Mouse (Mus musculus) liver, postnatal 0 days (tissue): ENCODE data around the gene Rabgap1l. TPM values are rescaled to one million over a fixed set of nuclear protein-coding genes. Genes with fewer than 3 reads are reported as not detected.

ENCODE experiments used
- ATAC-seq: fragments of 200-750 bp; cut with Nextera tagmentation; 2 replicates; pipeline ENCODE4 v1.8.0; 2017; ENCODE audit warnings: mild to moderate bottlenecking, moderate library complexity
- DNase-seq: peaks from one replicate; pipeline ENCODE4 v3.0.0-alpha.2; 2016
- H3K27ac ChIP-seq: fragments of 300-500 bp; sonication (generic); 2 replicates; pipeline ENCODE4 v1.5.1; 2014; ENCODE audit warnings: antibody characterized with exemption, moderate library complexity, mild to moderate bottlenecking, low read depth
- H3K27me3 ChIP-seq: fragments of 300-500 bp; sonication (generic); 2 replicates; pipeline ENCODE4 v1.6.1; 2014; ENCODE audit warnings: low read length, control low read depth, mixed read lengths; ENCODE audit not compliant: insufficient read depth
- H3K36me3 ChIP-seq: fragments of 300-500 bp; sonication (generic); replicated peaks from 2 replicates; pipeline ENCODE4 v1.6.1; 2014; ENCODE audit warnings: mild to moderate bottlenecking, control low read depth, low read length, moderate library complexity, mixed read lengths; ENCODE audit not compliant: insufficient read depth
- H3K4me1 ChIP-seq: fragments of 300-500 bp; sonication (generic); 2 replicates; pipeline ENCODE4 v1.6.1; 2014; ENCODE audit warnings: antibody characterized with exemption, mild to moderate bottlenecking, control low read depth; ENCODE audit not compliant: insufficient read depth
- H3K4me2 ChIP-seq: fragments of 300-500 bp; sonication (generic); 2 replicates; pipeline ENCODE4 v1.6.1; 2014; ENCODE audit warnings: low read depth, mild to moderate bottlenecking, low read length, moderate library complexity, mixed read lengths
- H3K4me3 ChIP-seq: fragments of 300-500 bp; sonication (generic); 2 replicates; pipeline ENCODE4 v1.5.1; 2014; ENCODE audit warnings: low read depth, low read length
- H3K9ac ChIP-seq: fragments of 300-500 bp; sonication (generic); replicated peaks from 2 replicates; pipeline ENCODE4 v1.6.1; 2014; ENCODE audit warnings: mild to moderate bottlenecking, moderate library complexity
- H3K9me3 ChIP-seq: fragments of 300-500 bp; sonication (generic); 2 replicates; pipeline ENCODE4 v1.6.1; 2016; ENCODE audit warnings: mild to moderate bottlenecking, control low read depth, low read length, mixed read lengths
- CTCF ChIP-seq: sonication (generic); IDR thresholded peaks from 2 replicates; pipeline ENCODE4 v1.5.1; 2016; ENCODE audit warnings: antibody characterized with exemption, low read depth
- EP300 ChIP-seq: IDR thresholded peaks from 2 replicates; pipeline ENCODE4 v1.6.1; 2016; ENCODE audit warnings: antibody characterized with exemption, low read depth, mild to moderate bottlenecking
- WGBS: fragments of 180-500 bp; shearing (Covaris S2); extraction: QIAGEN DNeasy Blood & Tissue Kit; methylation state at CpG from one replicate; pipeline ENCODE4 v1.1.7; 2014; ENCODE audit not compliant: insufficient replicate concordance; 5-methylcytosine and 5-hydroxymethylcytosine counted together
- polyA plus RNA-seq: library from polyadenylated mRNA; unstranded; fragments of >200 nt; fragmentation: Nextera tagmentation; extraction: Ambion mirVana; gene quantifications from 2 replicates; pipeline ENCODE4 v1.2.1, GENCODE M21; 2015

The Rabgap1l gene
- polyA plus RNA-seq, 1 experiment from 2014 or later = 21.6 TPM

GRCm38 (mm10) chr1:160281337-160282084, 511.5 kb downstream of the Rabgap1l start:
- Histone ChIP-seq H3K27me3 (no peaks in the 10 kb centered on the region), H3K9me3 (no peaks in the 10 kb centered on the region), H3K36me3 (no peaks in the 10 kb centered on the region), H3K4me2 (no peak overlapping the region), H3K4me1 (0 out of 2 replicates have a peak, but pooled peaks cover 9% of the 10 kb centered on the region), H3K27ac (no peak overlapping the region), H3K9ac (no peak overlapping the region), H3K4me3 (no peak overlapping the region)
- TF ChIP-seq CTCF = no peak
- TF ChIP-seq EP300 = no peak
- ATAC-seq (no peak), DNase-seq (no peak)
- WGBS = 61% methylated on average over 3 of the region's 3 CpGs

- H3K27me3 ChIP-seq = no peaks in the 10 kb centered on the region
- no peak overlapping the region for H3K27ac ChIP-seq
- no peak overlapping the region for H3K4me3 ChIP-seq
- no peaks in the 10 kb centered on the region for H3K36me3 ChIP-seq
- no peaks in the 10 kb centered on the region for H3K9me3 ChIP-seq
- ATAC-seq (no peak), DNase-seq (peak; percentile 29)
- no peak overlapping the region for H3K4me2 ChIP-seq
- no peak for TF ChIP-seq EP300
- no peak for TF ChIP-seq CTCF
- no peak overlapping the region for H3K9ac ChIP-seq
- H3K4me1 ChIP-seq = 0 out of 2 replicates have a peak, but pooled peaks cover 9% of the 10 kb centered on the region
- 35% methylated on average over 4 of the region's 4 CpGs for WGBS
Observed at GRCm38 (mm10) chr1:160280603-160281002, 512.4 kb downstream of the Rabgap1l start.

GRCm38 (mm10) chr1:160277940-160278682, 514.9 kb downstream of the Rabgap1l start:
- Histone ChIP-seq H3K4me2 (no peak overlapping the region), H3K4me3 (no peak overlapping the region), H3K36me3 (no peaks in the 10 kb centered on the region), H3K9ac (no peak overlapping the region), H3K4me1 (0 out of 2 replicates have a peak, but pooled peaks cover 9% of the 10 kb centered on the region), H3K27ac (no peak overlapping the region), H3K9me3 (no peaks in the 10 kb centered on the region), H3K27me3 (no peaks in the 10 kb centered on the region)
- WGBS = 89% methylated on average over 3 of the region's 3 CpGs
- DNase-seq (no peak), ATAC-seq (no peak)
- no peak for TF ChIP-seq EP300
- TF ChIP-seq CTCF = no peak

- Histone ChIP-seq H3K4me2 (no peak overlapping the region), H3K9ac (no peak overlapping the region), H3K4me3 (no peak overlapping the region), H3K36me3 (no peaks in the 10 kb centered on the region), H3K4me1 (no peaks in the 10 kb centered on the region), H3K27ac (no peak overlapping the region), H3K9me3 (no peaks in the 10 kb centered on the region), H3K27me3 (no peaks in the 10 kb centered on the region)
- 53% methylated on average over 2 of the region's 2 CpGs for WGBS
- ATAC-seq (no peak), DNase-seq (no peak)
- TF ChIP-seq CTCF (no peak), EP300 (no peak)
Observed at GRCm38 (mm10) chr1:160275248-160275647, 517.8 kb downstream of the Rabgap1l start.

GRCm38 (mm10) chr1:160273133-160273743, 519.8 kb downstream of the Rabgap1l start:
- 68% methylated on average over 7 of the region's 7 CpGs for WGBS
- Histone ChIP-seq H3K27me3 (no peaks in the 10 kb centered on the region), H3K27ac (no peak overlapping the region), H3K9ac (no peak overlapping the region), H3K4me3 (no peak overlapping the region), H3K36me3 (no peaks in the 10 kb centered on the region), H3K4me1 (0 out of 2 replicates have a peak, but pooled peaks cover 2% of the 10 kb centered on the region), H3K9me3 (no peaks in the 10 kb centered on the region), H3K4me2 (no peak overlapping the region)
- TF ChIP-seq CTCF (no peak), EP300 (no peak)
- DNase-seq = no peak
- ATAC-seq = no peak

- Histone ChIP-seq H3K9me3 (no peaks in the 10 kb centered on the region), H3K27me3 (no peaks in the 10 kb centered on the region), H3K4me2 (no peak overlapping the region), H3K4me1 (0 out of 2 replicates have a peak, but pooled peaks cover 3% of the 10 kb centered on the region), H3K4me3 (no peak overlapping the region), H3K27ac (no peak overlapping the region), H3K36me3 (no peaks in the 10 kb centered on the region), H3K9ac (no peak overlapping the region)
- 39% methylated on average over 1 of the region's 1 CpGs for WGBS
- ATAC-seq (no peak), DNase-seq (no peak)
- TF ChIP-seq CTCF (no peak), EP300 (no peak)
Observed at GRCm38 (mm10) chr1:160271282-160271967, 521.6 kb downstream of the Rabgap1l start.
